Mouse (Mus musculus) intestine, embryonic 15.5 days (tissue): ENCODE measurements around the gene Mdga1. TPM values are rescaled to one million over a fixed set of nuclear protein-coding genes. Genes with fewer than 3 reads are reported as not detected.

ENCODE experiments used
- ATAC-seq: fragments of 200-750 bp; cut with Nextera tagmentation; 2 replicates; pipeline ENCODE4 v1.8.0; 2017; ENCODE audit warnings: moderate TSS enrichment, moderate library complexity
- H3K27ac ChIP-seq: fragments of 300-500 bp; sonication (generic); 2 replicates; pipeline ENCODE4 v1.5.1; 2015; ENCODE audit warnings: mild to moderate bottlenecking, inconsistent platforms
- H3K27me3 ChIP-seq: fragments of 300-500 bp; sonication (generic); replicated peaks from 2 replicates; pipeline ENCODE4 v1.6.1; 2015; ENCODE audit warnings: inconsistent platforms
- H3K36me3 ChIP-seq: fragments of 300-500 bp; sonication (generic); 2 replicates; pipeline ENCODE4 v1.6.1; 2015; ENCODE audit warnings: inconsistent platforms
- H3K4me1 ChIP-seq: fragments of 300-500 bp; sonication (generic); replicated peaks from 2 replicates; pipeline ENCODE4 v1.6.1; 2015; ENCODE audit warnings: inconsistent platforms
- H3K4me2 ChIP-seq: fragments of 300-500 bp; sonication (generic); replicated peaks from 2 replicates; pipeline ENCODE4 v1.6.1; 2015; ENCODE audit warnings: mild to moderate bottlenecking, inconsistent platforms
- H3K4me3 ChIP-seq: fragments of 300-500 bp; sonication (generic); replicated peaks from 2 replicates; pipeline ENCODE4 v1.5.1; 2015; ENCODE audit warnings: inconsistent platforms
- H3K9ac ChIP-seq: fragments of 300-500 bp; sonication (generic); 2 replicates; pipeline ENCODE4 v1.6.1; 2015; ENCODE audit warnings: inconsistent platforms
- H3K9me3 ChIP-seq: fragments of 300-500 bp; sonication (generic); 2 replicates; pipeline ENCODE4 v1.6.1; 2016; ENCODE audit warnings: inconsistent platforms
- WGBS: fragments of 180-500 bp; shearing (Covaris S2); methylation state at CpG from one replicate; pipeline ENCODE4 v1.1.7; 2015; 5-methylcytosine and 5-hydroxymethylcytosine counted together
- polyA plus RNA-seq: library from polyadenylated mRNA; unstranded; fragments of >200 nt; fragmentation: Nextera tagmentation; extraction: Ambion mirVana; gene quantifications from 2 replicates; pipeline ENCODE4 v1.2.1, GENCODE M21; 2015

Gene Mdga1
- polyA plus RNA-seq, 1 experiment from 2014 or later: 2.1 TPM

- no peak overlapping the region for H3K4me2 ChIP-seq
- no peak overlapping the region for H3K27ac ChIP-seq
- no peak overlapping the region for H3K4me3 ChIP-seq
- H3K9me3 ChIP-seq: no peaks in the 10 kb centered on the region
- H3K4me1 ChIP-seq: peaks cover 10% of the 10 kb centered on the region
- ATAC-seq: no peak
- 60% methylated on average over 4 of the region's 4 CpGs for WGBS
- H3K27me3 ChIP-seq: no peaks in the 10 kb centered on the region
- H3K9ac ChIP-seq: no peak overlapping the region
- H3K36me3 ChIP-seq: no peaks in the 10 kb centered on the region
Observed at GRCm38 (mm10) chr17:29979020-29979419, 9.1 kb upstream of the Mdga1 start.

GRCm38 (mm10) chr17:29975731-29976130 lies 5.8 kb upstream of the Mdga1 start:
- no peak overlapping the region for H3K4me3 ChIP-seq
- H3K4me1 ChIP-seq: peaks cover 10% of the 10 kb centered on the region
- no peaks in the 10 kb centered on the region for H3K27me3 ChIP-seq
- H3K4me2 ChIP-seq: no peak overlapping the region
- no peak overlapping the region for H3K27ac ChIP-seq
- H3K9ac ChIP-seq: no peak overlapping the region
- 5% methylated on average over 8 of the region's 8 CpGs for WGBS
- ATAC-seq: peak; percentile 79
- H3K36me3 ChIP-seq: no peaks in the 10 kb centered on the region
- H3K9me3 ChIP-seq: no peaks in the 10 kb centered on the region

- Histone ChIP-seq H3K27me3 (no peaks in the 10 kb centered on the region), H3K4me1 (peaks cover 3% of the 10 kb centered on the region; the same call in 1 of the 2 replicates), H3K9ac (no peak overlapping the region), H3K9me3 (no peaks in the 10 kb centered on the region), H3K4me2 (no peak overlapping the region), H3K4me3 (no peak overlapping the region), H3K27ac (no peak overlapping the region), H3K36me3 (no peaks in the 10 kb centered on the region)
- ATAC-seq: no peak
- 90% methylated on average over 7 of the region's 7 CpGs for WGBS
Observed at GRCm38 (mm10) chr17:29973226-29973625, 3.3 kb upstream of the Mdga1 start.

GRCm38 (mm10) chr17:29971761-29972432 lies 2.0 kb upstream of the Mdga1 start:
- no peaks in the 10 kb centered on the region for H3K9me3 ChIP-seq
- no peak overlapping the region for H3K27ac ChIP-seq
- H3K4me1 ChIP-seq: peaks cover 3% of the 10 kb centered on the region; the same call in 1 of the 2 replicates
- H3K27me3 ChIP-seq: no peaks in the 10 kb centered on the region
- H3K9ac ChIP-seq: no peak overlapping the region
- H3K4me2 ChIP-seq: no peak overlapping the region
- ATAC-seq: no peak
- no peak overlapping the region for H3K4me3 ChIP-seq
- 66% methylated on average over 15 of the region's 15 CpGs for WGBS
- no peaks in the 10 kb centered on the region for H3K36me3 ChIP-seq

GRCm38 (mm10) chr17:29965506-29965905 lies 4.4 kb downstream of the Mdga1 start:
- H3K9ac ChIP-seq: no peak overlapping the region

GRCm38 (mm10) chr17:29963730-29964259 lies 6.1 kb downstream of the Mdga1 start:
- 5% methylated on average over 11 of the region's 11 CpGs for WGBS
- H3K27ac ChIP-seq: no peak overlapping the region

More at GRCm38 (mm10) chr17:29965506-29965905, 4.4 kb downstream of the Mdga1 start:
- Histone ChIP-seq H3K4me1 (peaks cover 17% of the 10 kb centered on the region), H3K36me3 (no peaks in the 10 kb centered on the region), H3K27me3 (no peaks in the 10 kb centered on the region; the same call in 1 of the 2 replicates), H3K4me2 (no peak overlapping the region), H3K27ac (no peak overlapping the region), H3K9me3 (no peaks in the 10 kb centered on the region), H3K4me3 (no peak overlapping the region)
- WGBS: 40% methylated on average over 5 of the region's 5 CpGs
- no peak for ATAC-seq

GRCm38 (mm10) chr17:29955880-29956279 lies 14.0 kb downstream of the Mdga1 start:
- H3K27ac ChIP-seq: no peak overlapping the region
- 72% methylated on average over 8 of the region's 8 CpGs for WGBS
- H3K36me3 ChIP-seq: no peaks in the 10 kb centered on the region
- H3K4me1 ChIP-seq: peaks cover 2% of the 10 kb centered on the region; the same call in 1 of the 2 replicates
- no peak for ATAC-seq
- H3K4me3 ChIP-seq: no peak overlapping the region
- H3K27me3 ChIP-seq: no peaks in the 10 kb centered on the region
- no peaks in the 10 kb centered on the region for H3K9me3 ChIP-seq
- H3K4me2 ChIP-seq: no peak overlapping the region
- no peak overlapping the region for H3K9ac ChIP-seq

More at GRCm38 (mm10) chr17:29963730-29964259, 6.1 kb downstream of the Mdga1 start:
- H3K4me3 ChIP-seq: peak overlapping the region; percentile 18
- peak; percentile 81 for ATAC-seq
- peak overlapping the region; percentile 55 for H3K4me2 ChIP-seq
- no peak overlapping the region; the same call in 1 of the 2 replicates for H3K9ac ChIP-seq
- no peaks in the 10 kb centered on the region for H3K36me3 ChIP-seq
- no peaks in the 10 kb centered on the region for H3K9me3 ChIP-seq
- H3K27me3 ChIP-seq: no peaks in the 10 kb centered on the region; the same call in 1 of the 2 replicates
- H3K4me1 ChIP-seq: peaks cover 17% of the 10 kb centered on the region

GRCm38 (mm10) chr17:29954316-29954715 lies 15.6 kb downstream of the Mdga1 start:
- 64% methylated on average over 5 of the region's 5 CpGs for WGBS
- H3K27ac ChIP-seq: no peak overlapping the region
- H3K27me3 ChIP-seq: no peaks in the 10 kb centered on the region
- peaks cover 5% of the 10 kb centered on the region; the same call in 1 of the 2 replicates for H3K4me1 ChIP-seq
- no peak overlapping the region for H3K4me2 ChIP-seq
- no peak overlapping the region for H3K4me3 ChIP-seq
- no peaks in the 10 kb centered on the region for H3K9me3 ChIP-seq
- H3K36me3 ChIP-seq: no peaks in the 10 kb centered on the region
- ATAC-seq: no peak
- H3K9ac ChIP-seq: no peak overlapping the region

GRCm38 (mm10) chr17:29951100-29951499 lies 18.8 kb downstream of the Mdga1 start:
- H3K4me2 ChIP-seq: 0 out of 2 replicates have a peak overlapping the region, but pooled peaks have one; percentile 17
- H3K4me3 ChIP-seq: no peak overlapping the region
- peak; percentile 90 for ATAC-seq
- no peaks in the 10 kb centered on the region for H3K36me3 ChIP-seq
- 10% methylated on average over 6 of the region's 6 CpGs for WGBS
- no peaks in the 10 kb centered on the region for H3K27me3 ChIP-seq
- no peaks in the 10 kb centered on the region for H3K9me3 ChIP-seq
- H3K9ac ChIP-seq: no peak overlapping the region
- H3K4me1 ChIP-seq: peaks cover 5% of the 10 kb centered on the region; the same call in 1 of the 2 replicates
- H3K27ac ChIP-seq: peak overlapping the region; percentile 48

GRCm38 (mm10) chr17:29950574-29950973 lies 19.3 kb downstream of the Mdga1 start:
- H3K4me2 ChIP-seq: 0 out of 2 replicates have a peak overlapping the region, but pooled peaks have one; percentile 17
- H3K4me3 ChIP-seq: no peak overlapping the region
- H3K9me3 ChIP-seq: no peaks in the 10 kb centered on the region
- peaks cover 5% of the 10 kb centered on the region; the same call in 1 of the 2 replicates for H3K4me1 ChIP-seq
- H3K27ac ChIP-seq: peak overlapping the region; percentile 48
- H3K27me3 ChIP-seq: no peaks in the 10 kb centered on the region
- ATAC-seq: peak; percentile 55
- WGBS: 69% methylated on average over 8 of the region's 8 CpGs
- H3K9ac ChIP-seq: no peak overlapping the region
- no peaks in the 10 kb centered on the region for H3K36me3 ChIP-seq

GRCm38 (mm10) chr17:29947271-29947714 lies 22.6 kb downstream of the Mdga1 start:
- Histone ChIP-seq H3K4me1 (peaks cover 5% of the 10 kb centered on the region; the same call in 1 of the 2 replicates), H3K27me3 (no peaks in the 10 kb centered on the region), H3K4me2 (no peak overlapping the region), H3K9me3 (no peaks in the 10 kb centered on the region), H3K4me3 (no peak overlapping the region), H3K36me3 (no peaks in the 10 kb centered on the region), H3K9ac (no peak overlapping the region), H3K27ac (no peak overlapping the region)
- 55% methylated on average over 5 of the region's 5 CpGs for WGBS
- ATAC-seq: no peak

GRCm38 (mm10) chr17:29944376-29944775 lies 25.5 kb downstream of the Mdga1 start:
- Histone ChIP-seq H3K36me3 (no peaks in the 10 kb centered on the region), H3K9ac (no peak overlapping the region), H3K4me1 (no peaks in the 10 kb centered on the region), H3K4me2 (no peak overlapping the region), H3K27ac (no peak overlapping the region), H3K27me3 (no peaks in the 10 kb centered on the region), H3K9me3 (no peaks in the 10 kb centered on the region), H3K4me3 (no peak overlapping the region)
- no peak for ATAC-seq
- WGBS: 69% methylated on average over 11 of the region's 11 CpGs
